Mouse (Mus musculus): ENCODE data around the gene Ptpro.

DNA sequence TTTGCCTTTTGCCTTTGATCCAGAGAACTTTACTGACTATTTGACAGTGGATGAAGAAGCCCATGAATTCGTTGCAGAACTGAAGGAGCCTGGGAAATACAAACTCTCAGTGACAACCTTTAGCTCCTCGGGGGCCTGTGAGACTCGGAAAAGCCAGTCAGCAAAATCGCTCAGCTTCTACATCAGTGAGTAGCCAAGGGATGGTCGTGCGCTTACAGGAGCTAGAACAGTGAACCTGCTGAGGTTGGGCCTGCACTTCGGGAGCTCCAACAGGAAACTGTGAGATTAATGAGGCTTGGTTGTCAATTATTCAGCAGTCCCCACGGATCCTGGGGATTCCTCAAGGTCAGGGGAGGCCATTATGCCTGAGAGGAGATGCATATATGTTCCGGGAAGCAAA, 130.4 kb downstream of the Ptpro start:
- TF ChIP-seq CTCF (IDR thresholded peaks at IDR 0.05; ENCODE audit: borderline replicate concordance, insufficient read depth, low read length) (no peak), POLR2A (IDR thresholded peaks at IDR 0.05; ENCODE audit: low read depth, low read length) (no peak)

All from embryonic fibroblast, embryonic 13.5 days (primary cell).